Mouse (Mus musculus) CH12.LX (cell line): Measurements from ENCODE around the gene Olfr1281.

Experiments
- CTCF ChIP-seq, 2 experiments: IDR thresholded peaks in 1 of 2; conservative IDR thresholded peaks in 1 of 2; 2 replicates each; pipeline ENCODE4 v1.5.1; 2011 to 2012; ENCODE audit warnings: low read depth in 2 of 2, low read length in 2 of 2, improper control_type of control experiment in 1 of 2, inconsistent platforms in 1 of 2, mild to moderate bottlenecking in 1 of 2, moderate library complexity in 1 of 2
- ELF1 ChIP-seq: IDR thresholded peaks from 2 replicates; pipeline ENCODE4 v1.6.1; 2014; ENCODE audit warnings: low read depth, mild to moderate bottlenecking, inconsistent platforms, low read length, improper control_type of control experiment
- EP300 ChIP-seq: IDR thresholded peaks from 2 replicates; pipeline ENCODE4 v1.6.1; 2011; ENCODE audit warnings: low read length, improper control_type of control experiment
- KAT2A ChIP-seq: IDR thresholded peaks from 2 replicates; pipeline ENCODE4 v1.6.1; 2012; ENCODE audit warnings: low read length, improper control_type of control experiment, inconsistent platforms; ENCODE audit not compliant: insufficient replicate concordance
- NELFE ChIP-seq: IDR thresholded peaks from 2 replicates; pipeline ENCODE4 v1.6.1; 2011; ENCODE audit warnings: low read depth, low read length, improper control_type of control experiment
- POLR2A ChIP-seq: IDR thresholded peaks from 2 replicates; pipeline ENCODE4 v1.6.1; 2011; ENCODE audit warnings: low read depth, mild to moderate bottlenecking, improper control_type of control experiment, low read length
- POLR2AphosphoS2 ChIP-seq: IDR thresholded peaks from 2 replicates; pipeline ENCODE4 v1.6.1; 2011; ENCODE audit warnings: low read depth, low read length, improper control_type of control experiment
- SMC3 ChIP-seq: IDR thresholded peaks from 2 replicates; pipeline ENCODE4 v1.6.1; 2011; ENCODE audit warnings: low read depth, low read length, improper control_type of control experiment
- TBP ChIP-seq: conservative IDR thresholded peaks from 2 replicates; pipeline ENCODE4 v1.6.1; 2011; ENCODE audit warnings: low read depth, low read length, improper control_type of control experiment
- TCF12 ChIP-seq: IDR thresholded peaks from 2 replicates; pipeline ENCODE4 v1.6.1; 2014; ENCODE audit warnings: low read depth, mild to moderate bottlenecking, inconsistent platforms, low read length, improper control_type of control experiment
- USF2 ChIP-seq: conservative IDR thresholded peaks from 2 replicates; pipeline ENCODE4 v1.6.1; 2011; ENCODE audit warnings: low read depth, low read length, improper control_type of control experiment
- ZNF384 ChIP-seq: IDR thresholded peaks from 2 replicates; pipeline ENCODE4 v1.6.1; 2012; ENCODE audit warnings: low read depth, low read length, improper control_type of control experiment, inconsistent platforms

GRCm38 (mm10) chr2:111313717-111314116 lies 12.6 kb upstream of the Olfr1281 start, which contains the start of gene Olfr1280:
- TF ChIP-seq CTCF (conservative IDR thresholded peaks at IDR 0.05 in 1 of 2, IDR thresholded peaks at IDR 0.05 in 1 of 2; ENCODE audit: low read depth in 2 of 2, low read length in 2 of 2) (no peak), ZNF384 (no peak), POLR2A (no peak), EP300 (no peak), TBP (no peak), ELF1 (no peak), TCF12 (no peak), SMC3 (no peak), NELFE (no peak), USF2 (no peak), KAT2A (no peak), POLR2AphosphoS2 (no peak)
